Mouse (Mus musculus): ENCODE results near the gene Padi1.

Padi1 gene

GRCm38 (mm10) chr4:140845666-140846065, at the start of gene Padi1:
Gene Padi1, minus strand, starts transcription at chr4:140845778.
- no peak for DNase-seq (ENCODE audit: low read depth, low spot score)

- DNase-seq (ENCODE audit: low read depth, low spot score), result no peak
Observed at GRCm38 (mm10) chr4:140892163-140892530, 46.6 kb upstream of the Padi1 start.

GRCm38 (mm10) chr4:140891525-140892162, 46.1 kb upstream of the Padi1 start:
- DNase-seq (ENCODE audit: low read depth, low spot score), result no peak

GRCm38 (mm10) chr4:140883852-140884251, 38.3 kb upstream of the Padi1 start:
- DNase-seq (ENCODE audit: low read depth, low spot score), result no peak

- no peak for DNase-seq (ENCODE audit: low read depth, low spot score)
Observed at GRCm38 (mm10) chr4:140882981-140883380, 37.4 kb upstream of the Padi1 start.

- DNase-seq (ENCODE audit: low read depth, low spot score), result no peak
Observed at GRCm38 (mm10) chr4:140882365-140882764, 36.8 kb upstream of the Padi1 start.

GRCm38 (mm10) chr4:140881771-140882170, 36.2 kb upstream of the Padi1 start:
- no peak for DNase-seq (ENCODE audit: low read depth, low spot score)

- no peak for DNase-seq (ENCODE audit: low read depth, low spot score)
Observed at GRCm38 (mm10) chr4:140881026-140881670, 35.6 kb upstream of the Padi1 start.

GRCm38 (mm10) chr4:140880207-140880606, 34.6 kb upstream of the Padi1 start:
- DNase-seq (ENCODE audit: low read depth, low spot score), result no peak

GRCm38 (mm10) chr4:140879739-140880138, 34.2 kb upstream of the Padi1 start:
- no peak for DNase-seq (ENCODE audit: low read depth, low spot score)

- DNase-seq (ENCODE audit: low read depth, low spot score), result no peak
Observed at GRCm38 (mm10) chr4:140879116-140879515, 33.5 kb upstream of the Padi1 start.

- no peak for DNase-seq (ENCODE audit: low read depth, low spot score)
Observed at GRCm38 (mm10) chr4:140878655-140879054, 33.1 kb upstream of the Padi1 start.

GRCm38 (mm10) chr4:140877441-140877840, 31.9 kb upstream of the Padi1 start:
- no peak for DNase-seq (ENCODE audit: low read depth, low spot score)

- no peak for DNase-seq (ENCODE audit: low read depth, low spot score)
Observed at GRCm38 (mm10) chr4:140876681-140877080, 31.1 kb upstream of the Padi1 start.

- no peak for DNase-seq (ENCODE audit: low read depth, low spot score)
Observed at GRCm38 (mm10) chr4:140876161-140876560, 30.6 kb upstream of the Padi1 start.

- DNase-seq (ENCODE audit: low read depth, low spot score), result no peak
Observed at GRCm38 (mm10) chr4:140873011-140873410, 27.4 kb upstream of the Padi1 start.

GRCm38 (mm10) chr4:140872686-140872992, 27.1 kb upstream of the Padi1 start:
- DNase-seq (ENCODE audit: low read depth, low spot score), result no peak

GRCm38 (mm10) chr4:140871851-140872685, 26.5 kb upstream of the Padi1 start:
- DNase-seq (ENCODE audit: low read depth, low spot score), result no peak

GRCm38 (mm10) chr4:140871376-140871775, 25.8 kb upstream of the Padi1 start:
- DNase-seq (ENCODE audit: low read depth, low spot score), result no peak

GRCm38 (mm10) chr4:140870876-140871275, 25.3 kb upstream of the Padi1 start:
- DNase-seq (ENCODE audit: low read depth, low spot score), result no peak

- DNase-seq (ENCODE audit: low read depth, low spot score), result no peak
Observed at GRCm38 (mm10) chr4:140869945-140870344, 24.4 kb upstream of the Padi1 start.

GRCm38 (mm10) chr4:140868484-140869190, 23.1 kb upstream of the Padi1 start:
- DNase-seq (ENCODE audit: low read depth, low spot score), result no peak

Data from embryo, embryonic 11.5 days (tissue).